Mouse (Mus musculus) forebrain, postnatal 0 days (tissue): ENCODE measurements around the gene Myo1a. TPM values are rescaled to one million over a fixed set of nuclear protein-coding genes. Genes with fewer than 3 reads are reported as not detected.
"Not testable (repeated sequence)": the region's sequence is repeated elsewhere in the genome, so short reads cannot be mapped to it uniquely, and the experiment has no call there.

Experiments
- ATAC-seq: fragments of 200-750 bp; cut with Nextera tagmentation; 2 replicates; pipeline ENCODE4 v1.8.0; 2017; ENCODE audit warnings: mild to moderate bottlenecking, moderate library complexity
- DNase-seq: peaks from one replicate; pipeline ENCODE4 v3.0.0-alpha.2; 2015
- H3K27ac ChIP-seq: fragments of 300-500 bp; sonication (generic); 2 replicates; pipeline ENCODE4 v1.5.1; 2014; ENCODE audit warnings: low read depth, mild to moderate bottlenecking, antibody characterized with exemption, low read length, moderate library complexity, mixed read lengths
- H3K27me3 ChIP-seq: fragments of 300-500 bp; sonication (generic); 2 replicates; pipeline ENCODE4 v1.6.1; 2014; ENCODE audit warnings: mild to moderate bottlenecking, low read length, mixed read lengths; ENCODE audit not compliant: insufficient read depth
- H3K36me3 ChIP-seq: fragments of 300-500 bp; sonication (generic); 2 replicates; pipeline ENCODE4 v1.6.1; 2014; ENCODE audit warnings: mild to moderate bottlenecking, moderate library complexity; ENCODE audit not compliant: insufficient read depth
- H3K4me1 ChIP-seq: fragments of 300-500 bp; sonication (generic); 2 replicates; pipeline ENCODE4 v1.6.1; 2014; ENCODE audit warnings: antibody characterized with exemption; ENCODE audit not compliant: insufficient read depth
- H3K4me2 ChIP-seq: fragments of 300-500 bp; sonication (generic); 2 replicates; pipeline ENCODE4 v1.6.1; 2014; ENCODE audit warnings: low read depth, mild to moderate bottlenecking, moderate library complexity
- H3K4me3 ChIP-seq: fragments of 300-500 bp; sonication (generic); 2 replicates; pipeline ENCODE4 v1.5.1; 2014; ENCODE audit warnings: low read depth, low read length, mixed read lengths
- H3K9ac ChIP-seq: fragments of 300-500 bp; sonication (generic); 2 replicates; pipeline ENCODE4 v1.6.1; 2014; ENCODE audit warnings: mild to moderate bottlenecking
- H3K9me3 ChIP-seq: fragments of 300-500 bp; sonication (generic); 2 replicates; pipeline ENCODE4 v1.6.1; 2016; ENCODE audit warnings: low read length
- CTCF ChIP-seq: sonication (generic); IDR thresholded peaks from 2 replicates; pipeline ENCODE4 v1.5.1; 2016; ENCODE audit warnings: antibody characterized with exemption, control low read depth, low read depth
- WGBS: fragments of 180-500 bp; shearing (Covaris S2); extraction: QIAGEN DNeasy Blood & Tissue Kit; methylation state at CpG from one replicate; pipeline ENCODE4 v1.1.7; 2014; 5-methylcytosine and 5-hydroxymethylcytosine counted together
- polyA plus RNA-seq: library from polyadenylated mRNA; unstranded; fragments of >200 nt; fragmentation: Nextera tagmentation; extraction: Ambion mirVana; gene quantifications from 2 replicates; pipeline ENCODE4 v1.2.1, GENCODE M21; 2015
- total RNA-seq: library from RNA; depleted of rRNA; stranded (reverse); fragments of >200 nt; gene quantifications from 2 replicates; pipeline ENCODE4 v1.2.3, GENCODE M21; 2014; rRNA removed

Gene Myo1a
- total and polyA plus RNA-seq, 2 experiments from 2014 or later: 0.28 to 0.29 TPM

GRCm38 (mm10) chr10:127755770-127756468 lies 50.9 kb downstream of the Myo1a start:
- Histone ChIP-seq H3K4me2 (peak overlapping the region; percentile 21; the same call in 1 of the 2 replicates), H3K36me3 (no peaks in the 10 kb centered on the region), H3K4me3 (no peak overlapping the region), H3K4me1 (no peaks in the 10 kb centered on the region), H3K9ac (no peak overlapping the region), H3K27ac (no peak overlapping the region), H3K9me3 (no peaks in the 10 kb centered on the region), H3K27me3 (no peaks in the 10 kb centered on the region)
- no peak for TF ChIP-seq CTCF
- DNase-seq: no peak
- ATAC-seq: no peak
- WGBS: 53% methylated on average over 18 of the region's 18 CpGs

- Histone ChIP-seq H3K9me3 (no peaks in the 10 kb centered on the region), H3K36me3 (no peaks in the 10 kb centered on the region), H3K27me3 (no peaks in the 10 kb centered on the region), H3K4me3 (no peak within 1 kb of the TSS), H3K27ac (no peak within 1 kb of the TSS), H3K4me2 (no peak within 1 kb of the TSS), H3K9ac (no peak within 1 kb of the TSS), H3K4me1 (no peaks in the 10 kb centered on the region)
- TF ChIP-seq CTCF: no peak
- WGBS: 74% methylated on average over 9 of the region's 9 CpGs
- no peak for DNase-seq
- ATAC-seq: no peak
Measured at GRCm38 (mm10) chr10:127759181-127760110, 54.5 kb downstream of the Myo1a start, which contains the start of the genes Rdh1 and Rdh16f1. Gene Rdh1 (plus strand): TSS chr10:127759721. Gene Rdh16f1 (plus strand): TSS chr10:127759787.

GRCm38 (mm10) chr10:127762926-127763325 lies 58.0 kb downstream of the Myo1a start:
- H3K4me3 ChIP-seq, H3K9ac ChIP-seq, ATAC-seq, H3K9me3 ChIP-seq, H3K36me3 ChIP-seq, DNase-seq, H3K4me1 ChIP-seq, H3K27me3 ChIP-seq, H3K4me2 ChIP-seq, H3K27ac ChIP-seq: not testable (repeated sequence)
- WGBS: 92% methylated on average over 10 of the region's 10 CpGs

- no peak overlapping the region for H3K4me3 ChIP-seq
- no peaks in the 10 kb centered on the region for H3K36me3 ChIP-seq
- H3K4me2 ChIP-seq: no peak overlapping the region
- H3K9me3 ChIP-seq: no peaks in the 10 kb centered on the region
- DNase-seq: no peak
- no peak for ATAC-seq
- H3K9ac ChIP-seq: no peak overlapping the region
- no peak for TF ChIP-seq CTCF
- 63% methylated on average over 12 of the region's 12 CpGs for WGBS
- H3K4me1 ChIP-seq: no peaks in the 10 kb centered on the region
- no peak overlapping the region for H3K27ac ChIP-seq
- no peaks in the 10 kb centered on the region for H3K27me3 ChIP-seq
Measured at GRCm38 (mm10) chr10:127763914-127764680, 59.1 kb downstream of the Myo1a start.

GRCm38 (mm10) chr10:127766564-127766963 lies 61.6 kb downstream of the Myo1a start:
- no peak for DNase-seq
- no peak overlapping the region for H3K9ac ChIP-seq
- no peak for TF ChIP-seq CTCF
- WGBS: 100% methylated on average over 1 of the region's 1 CpGs
- H3K36me3 ChIP-seq: no peaks in the 10 kb centered on the region
- no peaks in the 10 kb centered on the region for H3K27me3 ChIP-seq
- no peaks in the 10 kb centered on the region for H3K9me3 ChIP-seq
- H3K4me2 ChIP-seq: no peak overlapping the region
- no peak for ATAC-seq
- no peak overlapping the region for H3K4me3 ChIP-seq
- H3K27ac ChIP-seq: no peak overlapping the region
- H3K4me1 ChIP-seq: no peaks in the 10 kb centered on the region

Other genes with a start within 250 kb of the Myo1a start
- 0.85 and 1.7 TPM in 2 replicates for gene Stac3, start 203.5 kb upstream of the Myo1a start, total RNA-seq
- 0.20 and 0.50 TPM in 2 replicates for gene Stac3, start 203.5 kb upstream of the Myo1a start, polyA plus RNA-seq
- gene Ndufa4l2, start 190.2 kb upstream of the Myo1a start, total RNA-seq: 4.9 and 15.5 TPM in 2 replicates
- 15.2 and 15.5 TPM in 2 replicates for gene Ndufa4l2, start 190.2 kb upstream of the Myo1a start, polyA plus RNA-seq
- 31.5 and 43.8 TPM in 2 replicates for gene Shmt2, start 182.7 kb upstream of the Myo1a start, total RNA-seq
- gene Shmt2, start 182.7 kb upstream of the Myo1a start, polyA plus RNA-seq: 39.0 and 39.9 TPM in 2 replicates
- gene Nxph4, start 170.6 kb upstream of the Myo1a start, total RNA-seq: 2.1 and 2.2 TPM in 2 replicates
- 19.9 and 22.6 TPM in 2 replicates for gene Nxph4, start 170.6 kb upstream of the Myo1a start, polyA plus RNA-seq
- 183 and 228 TPM in 2 replicates for gene Lrp1, start 84.0 kb upstream of the Myo1a start, total RNA-seq
- 42.2 and 70.4 TPM in 2 replicates for gene Lrp1, start 84.0 kb upstream of the Myo1a start, polyA plus RNA-seq
- gene Stat6, start 62.2 kb upstream of the Myo1a start, total RNA-seq: 4.6 and 5.4 TPM in 2 replicates
- gene Stat6, start 62.2 kb upstream of the Myo1a start, polyA plus RNA-seq: 4.3 and 4.4 TPM in 2 replicates
- gene Nemp1, start 38.3 kb upstream of the Myo1a start, total RNA-seq: 3.4 and 6.1 TPM in 2 replicates
- gene Nemp1, start 38.3 kb upstream of the Myo1a start, polyA plus RNA-seq: 2.8 and 3.2 TPM in 2 replicates
- gene Nab2, start 36.6 kb upstream of the Myo1a start, total RNA-seq: 12.9 and 14.4 TPM in 2 replicates
- gene Nab2, start 36.6 kb upstream of the Myo1a start, polyA plus RNA-seq: 4.5 and 4.8 TPM in 2 replicates
- gene Tac2, start 19.3 kb downstream of the Myo1a start, total RNA-seq: 0.46 and 2.8 TPM in 2 replicates
- gene Tac2, start 19.3 kb downstream of the Myo1a start, polyA plus RNA-seq: 6.0 and 9.1 TPM in 2 replicates
- gene Zbtb39, start 34.4 kb downstream of the Myo1a start, total RNA-seq: 7.5 and 11.9 TPM in 2 replicates
- 2.3 and 2.4 TPM in 2 replicates for gene Zbtb39, start 34.4 kb downstream of the Myo1a start, polyA plus RNA-seq
- 0.62 and 1.3 TPM in 2 replicates for gene Gpr182, start 46.6 kb downstream of the Myo1a start, total RNA-seq
- gene Gpr182, start 46.6 kb downstream of the Myo1a start, polyA plus RNA-seq: 1.5 and 1.7 TPM in 2 replicates
- 0.24 TPM in 1 of 2 replicates, not detected in the other for gene Rdh1, start 54.6 kb downstream of the Myo1a start, total RNA-seq
- gene Rdh1, start 54.6 kb downstream of the Myo1a start, polyA plus RNA-seq: not detected in 2 replicates
- not detected in 2 replicates for gene Rdh16f1, start 54.6 kb downstream of the Myo1a start, total RNA-seq
- not detected in 2 replicates for gene Rdh16f1, start 54.6 kb downstream of the Myo1a start, polyA plus RNA-seq
- 0.57 and 0.69 TPM in 2 replicates for gene Rdh9, start 71.2 kb downstream of the Myo1a start, total RNA-seq
- 0.62 and 0.68 TPM in 2 replicates for gene Rdh9, start 71.2 kb downstream of the Myo1a start, polyA plus RNA-seq
- 0.08 TPM in 1 of 2 replicates, not detected in the other for gene Rdh16, start 96.0 kb downstream of the Myo1a start, total RNA-seq
- gene Rdh16, start 96.0 kb downstream of the Myo1a start, polyA plus RNA-seq: 0.07 TPM in 1 of 2 replicates, not detected in the other
- gene Rdh19, start 144.8 kb downstream of the Myo1a start, total RNA-seq: not detected in 2 replicates
- gene Rdh19, start 144.8 kb downstream of the Myo1a start, polyA plus RNA-seq: not detected in 2 replicates
- not detected in 2 replicates for gene Rdh16f2, start 161.3 kb downstream of the Myo1a start, total RNA-seq
- gene Rdh16f2, start 161.3 kb downstream of the Myo1a start, polyA plus RNA-seq: not detected in 2 replicates
- not detected in 2 replicates for gene Rdh7, start 183.6 kb downstream of the Myo1a start, total RNA-seq
- gene Rdh7, start 183.6 kb downstream of the Myo1a start, polyA plus RNA-seq: not detected in 2 replicates
- gene Sdr9c7, start 193.3 kb downstream of the Myo1a start, total RNA-seq: not detected in 2 replicates
- gene Sdr9c7, start 193.3 kb downstream of the Myo1a start, polyA plus RNA-seq: not detected in 2 replicates